Mouse (Mus musculus) liver, embryonic 14.5 days (tissue): ENCODE measurements around the gene Serpina3i. TPM values are rescaled to one million over a fixed set of nuclear protein-coding genes. Genes with fewer than 3 reads are reported as not detected.
"Not testable (repeated sequence)": the region's sequence is repeated elsewhere in the genome, so short reads cannot be mapped to it uniquely, and the experiment has no call there.

Source experiments
- ATAC-seq: fragments of 200-750 bp; cut with Nextera tagmentation; 2 replicates; pipeline ENCODE4 v1.8.0; 2017; ENCODE audit warnings: moderate number of reproducible peaks, mild to moderate bottlenecking, moderate library complexity; ENCODE audit not compliant: insufficient read depth
- DNase-seq, 3 experiments: peaks; one replicate each; pipeline ENCODE4 v3.0.0-alpha.2; 2012 to 2013; ENCODE audit warnings: low read depth in 3 of 3, low spot score in 3 of 3
- H3K27ac ChIP-seq: fragments of 300-500 bp; sonication (generic); 2 replicates; pipeline ENCODE4 v1.5.1; 2014; ENCODE audit warnings: moderate library complexity, mild to moderate bottlenecking, control low read depth, inconsistent platforms
- H3K27me3 ChIP-seq: fragments of 300-500 bp; sonication (generic); 2 replicates; pipeline ENCODE4 v1.6.1; 2014; ENCODE audit warnings: mild to moderate bottlenecking, low read length, moderate library complexity; ENCODE audit not compliant: control insufficient read depth, insufficient read depth
- H3K36me3 ChIP-seq: fragments of 300-500 bp; sonication (generic); replicated peaks from 2 replicates; pipeline ENCODE4 v1.6.1; 2014; ENCODE audit warnings: low read depth; ENCODE audit not compliant: control insufficient read depth, insufficient read depth
- H3K4me1 ChIP-seq, 2 experiments: fragments of 200-500 bp in 1 of 2; fragments of 300-500 bp in 1 of 2; sonication (generic) in 1 of 2; replicated peaks; 2 replicates each; pipeline ENCODE4 v1.6.1; 2012 to 2014; ENCODE audit warnings: antibody characterized with exemption in 1 of 2, inconsistent platforms in 1 of 2, low read length in 1 of 2; ENCODE audit not compliant: control insufficient read depth in 2 of 2, insufficient read depth in 2 of 2
- H3K4me2 ChIP-seq: fragments of 300-500 bp; sonication (generic); 2 replicates; pipeline ENCODE4 v1.6.1; 2014; ENCODE audit warnings: low read depth, mild to moderate bottlenecking, control low read depth, moderate library complexity
- H3K4me3 ChIP-seq, 2 experiments: fragments of 200-500 bp in 1 of 2; fragments of 300-500 bp in 1 of 2; sonication (generic) in 1 of 2; 2 replicates each; pipeline ENCODE4 v1.5.1; 2012 to 2014; ENCODE audit warnings: low read depth in 2 of 2, low read length in 2 of 2, mild to moderate bottlenecking in 2 of 2, control low read depth in 1 of 2, inconsistent platforms in 1 of 2, moderate library complexity in 1 of 2; ENCODE audit not compliant: insufficient read depth in 1 of 2
- H3K9ac ChIP-seq: fragments of 300-500 bp; sonication (generic); replicated peaks from 2 replicates; pipeline ENCODE4 v1.6.1; 2014; ENCODE audit warnings: mild to moderate bottlenecking, control low read depth, moderate library complexity
- H3K9me3 ChIP-seq: fragments of 300-500 bp; sonication (generic); 2 replicates; pipeline ENCODE4 v1.6.1; 2016; ENCODE audit warnings: low read length, mixed read lengths; ENCODE audit not compliant: control insufficient read depth
- CTCF ChIP-seq: IDR thresholded peaks from 2 replicates; pipeline ENCODE4 v1.5.1; 2016; ENCODE audit warnings: antibody characterized with exemption, low read depth, control low read depth
- EP300 ChIP-seq: IDR thresholded peaks from 2 replicates; pipeline ENCODE4 v1.6.1; 2016; ENCODE audit warnings: antibody characterized with exemption, low read depth
- WGBS: fragments of 180-500 bp; shearing (Covaris S2); extraction: QIAGEN DNeasy Blood & Tissue Kit; methylation state at CpG from one replicate; pipeline ENCODE4 v1.1.7; 2014; ENCODE audit not compliant: insufficient replicate concordance; 5-methylcytosine and 5-hydroxymethylcytosine counted together
- polyA plus RNA-seq, 2 experiments: library from polyadenylated mRNA; depleted of rRNA in 1 of 2; stranded (reverse) in 1 of 2; unstranded in 1 of 2; fragments of >200 nt; fragmentation: Nextera tagmentation in 1 of 2; extraction: Ambion mirVana in 1 of 2; gene quantifications; 2 replicates each; pipeline versions ENCODE4 v1.2.1 to v1.2.3; 2012 to 2014

The Serpina3i gene
- polyA plus RNA-seq, 2 experiments, result 0.06 to 0.27 TPM

DNA sequence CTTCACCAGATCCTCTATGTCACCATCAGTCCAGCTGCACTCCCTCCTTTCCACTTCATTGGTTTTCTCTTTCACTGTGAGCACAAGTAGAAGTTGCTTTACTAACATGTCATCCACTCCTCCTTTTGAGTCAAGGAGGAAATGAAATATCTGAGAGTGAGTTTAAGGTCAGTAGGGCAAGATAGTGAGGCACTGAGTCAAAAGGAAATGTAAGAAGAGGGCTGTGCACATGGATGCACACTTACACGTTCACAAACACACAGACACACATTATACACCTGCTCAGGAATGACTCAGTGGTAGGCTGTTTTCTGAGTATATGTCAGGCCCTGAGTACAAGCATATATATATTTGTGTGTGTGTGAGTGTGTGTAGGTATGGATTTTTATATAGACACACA lies 39.2 kb upstream of the Serpina3i start:
- Histone ChIP-seq H3K27ac (no peak overlapping the region), H3K4me2 (no peak overlapping the region), H3K4me1 (no peaks in the 10 kb centered on the region), H3K9ac (no peak overlapping the region), H3K4me3 (no peak overlapping the region), H3K36me3 (no peaks in the 10 kb centered on the region), H3K9me3 (no peaks in the 10 kb centered on the region), H3K27me3 (no peaks in the 10 kb centered on the region)
- 37% methylated on average over 1 of the region's 1 CpGs for WGBS
- DNase-seq (no peak), ATAC-seq (no peak)
- TF ChIP-seq EP300 (no peak), CTCF (no peak)

DNA sequence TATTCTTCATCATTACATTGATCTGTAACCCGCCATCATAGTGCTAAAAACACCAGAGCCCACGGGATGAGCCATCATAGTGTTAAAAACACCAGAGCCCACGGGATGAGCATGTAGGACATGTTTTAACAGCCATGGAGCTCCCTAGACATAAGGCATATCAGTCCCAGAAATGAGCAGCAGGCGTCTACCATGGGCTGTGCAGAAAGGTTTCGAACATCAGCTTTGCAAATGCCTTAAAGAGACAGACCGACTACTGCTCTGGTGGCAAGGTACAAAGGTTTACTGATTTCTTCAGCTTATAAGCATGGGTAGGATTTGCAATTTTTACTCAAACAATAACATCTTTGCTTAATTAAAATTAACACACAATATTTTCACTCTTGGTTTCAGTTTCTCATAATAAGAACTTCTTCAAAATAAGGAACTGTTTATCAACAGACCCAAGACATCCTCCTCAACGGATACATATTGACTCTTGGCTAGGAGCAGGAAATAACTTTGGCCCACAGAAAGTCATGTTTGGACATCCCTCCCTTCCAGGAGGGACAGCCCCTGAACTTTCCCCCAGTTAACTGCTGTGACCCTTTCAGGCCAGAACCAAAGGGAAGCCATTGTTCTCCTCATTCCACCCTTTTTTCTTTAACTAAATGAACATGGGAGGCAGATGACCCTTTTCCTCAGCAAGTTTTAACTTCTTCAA lies 38.2 kb upstream of the Serpina3i start:
- no peak for TF ChIP-seq EP300
- no peak overlapping the region for H3K4me2 ChIP-seq
- DNase-seq, result peak in 1 of 3 experiments; percentile 2
- no peaks in the 10 kb centered on the region for H3K27me3 ChIP-seq
- no peak overlapping the region for H3K4me3 ChIP-seq
- H3K9ac ChIP-seq, result no peak overlapping the region
- no peak overlapping the region for H3K27ac ChIP-seq
- no peaks in the 10 kb centered on the region for H3K36me3 ChIP-seq
- no peak for ATAC-seq
- H3K4me1 ChIP-seq, result no peaks in the 10 kb centered on the region
- H3K9me3 ChIP-seq, result no peaks in the 10 kb centered on the region
- WGBS, result 22% methylated on average over 7 of the region's 7 CpGs

DNA sequence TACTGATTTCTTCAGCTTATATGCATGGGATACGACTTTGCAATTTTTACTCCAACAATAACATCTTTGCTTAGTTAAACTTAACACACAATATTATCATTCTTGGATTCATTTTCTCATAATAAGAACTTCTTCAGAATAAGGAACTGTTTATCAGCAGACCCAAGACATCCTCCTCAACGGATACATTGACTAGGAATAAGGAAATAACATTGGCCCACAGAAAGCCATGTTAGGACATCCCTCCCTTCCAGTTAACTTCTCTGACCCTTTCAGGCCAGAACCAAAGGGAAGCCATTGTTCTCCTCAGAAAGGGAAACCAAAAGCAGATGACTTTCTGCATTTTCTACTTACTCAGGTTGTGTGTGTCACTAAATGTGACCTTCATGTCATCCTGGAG lies 32.2 kb upstream of the Serpina3i start:
- H3K27me3 ChIP-seq, result no peaks in the 10 kb centered on the region
- no peaks in the 10 kb centered on the region for H3K4me1 ChIP-seq
- DNase-seq (no peak), ATAC-seq (no peak)
- TF ChIP-seq EP300, result no peak
- TF ChIP-seq CTCF, result no peak
- H3K4me2 ChIP-seq, result no peak overlapping the region
- no peak overlapping the region for H3K4me3 ChIP-seq
- no peak overlapping the region for H3K27ac ChIP-seq
- no peaks in the 10 kb centered on the region for H3K9me3 ChIP-seq
- 37% methylated on average over 2 of the region's 2 CpGs for WGBS
- no peaks in the 10 kb centered on the region for H3K36me3 ChIP-seq
- no peak overlapping the region for H3K9ac ChIP-seq

GRCm38 (mm10) chr12:104235915-104236314 lies 27.0 kb upstream of the Serpina3i start, which contains the start of gene Serpina3g:
Serpina3g (plus strand) TSS chr12:104236245.
- DNase-seq (no peak), ATAC-seq (no peak)
- Histone ChIP-seq H3K4me1 (no peaks in the 10 kb centered on the region), H3K9me3 (no peaks in the 10 kb centered on the region), H3K36me3 (no peaks in the 10 kb centered on the region), H3K27me3 (no peaks in the 10 kb centered on the region), H3K4me3 (no peak within 1 kb of the TSS), H3K27ac (no peak within 1 kb of the TSS), H3K4me2 (no peak within 1 kb of the TSS), H3K9ac (no peak within 1 kb of the TSS)
- TF ChIP-seq EP300, result no peak
- no peak for TF ChIP-seq CTCF
- WGBS, result 5% methylated on average over 5 of the region's 5 CpGs

- ATAC-seq, H3K4me3 ChIP-seq, H3K9me3 ChIP-seq, H3K27me3 ChIP-seq, H3K27ac ChIP-seq, H3K4me2 ChIP-seq, DNase-seq, H3K4me1 ChIP-seq, H3K9ac ChIP-seq, H3K36me3 ChIP-seq: not testable (repeated sequence)
- 58% methylated on average over 1 of the region's 1 CpGs for WGBS
These were observed 24.9 kb upstream of the Serpina3i start for GRCm38 (mm10) chr12:104238048-104238447.
